Mouse (Mus musculus): ENCODE data around the gene Tbc1d13.
"Not testable (repeated sequence)": the region's sequence is repeated elsewhere in the genome, so short reads cannot be mapped to it uniquely, and the experiment has no call there.

Gene Tbc1d13

DNA sequence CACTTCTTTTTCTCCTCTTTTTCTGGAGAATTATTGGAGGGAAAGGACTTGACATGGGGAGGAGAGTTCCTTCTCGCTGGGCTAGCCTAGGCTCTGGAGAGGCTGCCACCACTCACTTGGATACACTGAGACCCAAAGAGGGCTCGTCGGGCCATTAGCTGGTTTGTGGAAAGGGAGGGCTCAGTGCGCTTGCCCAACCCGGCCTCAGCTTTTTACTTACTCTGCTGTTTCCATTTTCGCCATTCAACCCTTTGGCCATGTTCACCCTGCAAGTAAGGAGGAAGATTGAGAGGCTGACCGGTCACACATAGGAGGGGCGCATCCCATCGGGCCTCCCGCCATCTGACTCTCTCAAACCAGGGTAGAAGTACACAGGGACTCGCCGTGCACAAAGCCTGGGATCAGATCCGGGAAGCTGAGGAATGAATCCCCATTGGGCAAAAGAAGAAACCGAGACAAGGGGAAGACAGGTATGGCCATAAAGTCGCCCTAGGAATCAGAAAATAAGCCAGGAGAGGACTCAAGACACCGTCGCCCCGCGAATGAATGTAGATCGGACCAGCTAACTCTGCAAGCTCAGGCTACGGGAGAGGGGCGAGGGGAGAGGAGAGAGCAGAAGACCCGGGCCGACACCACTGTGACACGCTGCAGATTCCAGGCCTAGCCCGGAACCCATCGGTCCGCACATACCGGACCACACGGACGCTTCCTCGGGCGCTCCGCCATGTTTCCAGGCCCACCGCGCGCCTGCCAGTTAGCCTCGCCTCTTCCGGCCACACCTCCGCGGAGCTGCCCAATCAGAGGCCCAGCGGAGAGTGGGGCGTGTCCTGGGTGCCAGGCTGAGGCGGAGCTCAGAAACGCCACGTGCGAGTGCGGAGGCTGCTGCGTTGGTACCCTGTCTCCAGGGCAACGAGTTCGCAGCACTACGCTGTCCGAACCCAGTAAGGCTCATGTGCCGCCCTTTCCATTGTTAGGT lies 44.4 kb downstream of the Tbc1d13 start, which contains the start of gene Spout1:
TSS of gene Spout1 (minus strand) at position 760 of the 976 bp plus-strand sequence.
- peak; percentile 94 to 95 for DNase-seq (ENCODE audit: low spot score in 2 of 2)

- DNase-seq (ENCODE audit: low spot score in 2 of 2) = not testable (repeated sequence)
These were observed 45.2 kb downstream of the Tbc1d13 start for GRCm38 (mm10) chr2:30178711-30179110.

GRCm38 (mm10) chr2:30182424-30182823 lies 48.9 kb downstream of the Tbc1d13 start:
- no peak for DNase-seq (ENCODE audit: low spot score in 2 of 2)

GRCm38 (mm10) chr2:30183721-30184120 lies 50.2 kb downstream of the Tbc1d13 start:
- no peak for DNase-seq (ENCODE audit: low spot score in 2 of 2)

- DNase-seq (ENCODE audit: low spot score in 2 of 2) = no peak
These were observed 51.7 kb downstream of the Tbc1d13 start for GRCm38 (mm10) chr2:30185276-30185675.

DNA sequence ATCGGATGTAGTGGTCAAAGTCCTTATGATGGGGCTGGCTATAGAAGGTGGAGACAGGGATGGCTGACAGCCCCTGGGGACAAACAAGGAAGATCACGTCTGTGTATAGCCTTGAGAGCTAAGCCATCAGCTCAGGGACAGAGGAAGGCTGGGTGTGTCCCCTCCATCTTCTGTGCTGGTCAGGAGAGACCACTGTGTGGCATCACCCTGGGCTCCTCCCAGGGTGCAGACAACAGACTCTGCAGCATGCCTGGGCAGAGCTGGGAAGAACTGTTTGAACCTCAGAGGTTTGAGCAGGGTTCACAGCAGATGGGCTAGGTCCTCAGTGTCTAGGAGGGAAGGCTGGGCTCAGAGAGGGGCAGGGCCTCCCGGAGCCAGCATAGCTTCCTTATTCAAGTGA lies 52.1 kb downstream of the Tbc1d13 start:
- no peak for DNase-seq (ENCODE audit: low spot score in 2 of 2)

DNA sequence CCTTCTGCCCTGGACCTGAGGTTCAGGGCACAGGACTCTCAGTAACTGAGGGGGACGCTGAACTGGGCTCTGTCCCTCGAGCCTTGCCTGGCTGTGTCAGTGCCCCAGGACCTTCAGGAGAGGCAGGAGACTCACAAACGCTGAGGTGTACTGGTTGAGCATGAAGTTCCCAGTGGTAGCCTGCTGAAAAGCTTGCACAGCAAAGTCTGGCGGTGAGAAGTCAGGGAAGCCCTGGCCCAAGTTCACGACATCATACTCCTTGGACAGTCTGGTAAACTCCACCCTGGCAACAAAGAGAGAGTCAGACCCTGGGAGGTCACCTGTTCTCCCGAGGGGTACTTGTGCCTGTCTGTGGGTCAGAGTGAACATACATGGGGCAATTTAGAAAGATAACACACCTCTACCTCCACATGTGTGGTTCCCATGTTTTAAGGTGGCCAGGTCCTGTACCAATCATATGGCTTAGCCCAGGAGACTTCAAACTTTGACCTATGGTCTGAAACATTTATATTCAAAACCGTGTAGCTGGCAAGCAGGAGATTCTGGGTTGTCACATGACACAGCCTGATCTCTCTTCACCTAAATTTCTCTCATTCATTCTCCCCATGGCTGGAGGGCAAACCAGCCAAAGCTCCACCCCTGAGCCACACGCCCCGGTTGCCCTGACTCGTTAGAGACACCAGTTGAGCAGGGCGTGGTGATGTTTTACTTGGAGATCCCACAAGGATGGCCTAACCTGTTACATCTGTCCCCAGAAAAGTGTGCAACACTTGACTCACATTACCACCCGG lies 58.4 kb downstream of the Tbc1d13 start:
- DNase-seq (ENCODE audit: low spot score in 2 of 2) = no peak

DNA sequence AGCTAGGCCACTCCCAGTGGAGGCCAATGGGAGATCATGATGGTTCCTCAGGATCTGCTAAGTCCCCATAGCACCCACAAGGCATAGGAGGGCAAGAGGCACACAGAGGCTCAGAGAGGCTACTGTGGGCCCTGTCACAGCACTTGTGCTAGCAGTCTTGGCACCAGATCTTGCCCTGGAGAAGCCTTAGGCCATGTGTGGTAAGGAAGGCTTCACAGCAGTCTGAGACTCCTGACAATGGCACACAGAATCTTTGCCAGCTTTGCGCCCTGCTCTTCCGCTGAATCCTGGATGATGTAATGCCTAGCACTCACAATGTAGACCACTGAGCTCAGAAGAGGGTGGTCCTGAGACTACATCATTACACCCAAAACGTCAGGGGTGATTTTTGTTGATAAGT lies 61.1 kb downstream of the Tbc1d13 start:
- no peak for DNase-seq (ENCODE audit: low spot score in 2 of 2)

DNA sequence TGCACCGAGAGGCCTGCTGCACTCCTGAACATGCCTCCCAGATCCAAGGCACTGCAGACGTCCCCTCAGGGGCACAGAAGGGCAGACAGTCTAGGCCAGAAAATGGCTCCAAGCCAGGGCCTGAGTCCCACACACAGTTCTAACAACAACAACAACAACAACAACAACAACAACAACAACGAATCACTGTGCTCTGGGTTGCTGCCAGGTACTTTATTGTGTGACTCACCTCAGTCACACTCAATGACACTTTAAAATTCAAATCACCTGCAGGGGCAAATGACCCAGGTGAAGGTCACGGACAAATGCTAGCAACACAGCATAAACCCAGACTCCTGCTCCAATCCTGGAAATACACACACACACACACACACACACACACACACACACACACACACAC lies 64.5 kb downstream of the Tbc1d13 start:
- no peak for DNase-seq (ENCODE audit: low spot score in 2 of 2)

DNA sequence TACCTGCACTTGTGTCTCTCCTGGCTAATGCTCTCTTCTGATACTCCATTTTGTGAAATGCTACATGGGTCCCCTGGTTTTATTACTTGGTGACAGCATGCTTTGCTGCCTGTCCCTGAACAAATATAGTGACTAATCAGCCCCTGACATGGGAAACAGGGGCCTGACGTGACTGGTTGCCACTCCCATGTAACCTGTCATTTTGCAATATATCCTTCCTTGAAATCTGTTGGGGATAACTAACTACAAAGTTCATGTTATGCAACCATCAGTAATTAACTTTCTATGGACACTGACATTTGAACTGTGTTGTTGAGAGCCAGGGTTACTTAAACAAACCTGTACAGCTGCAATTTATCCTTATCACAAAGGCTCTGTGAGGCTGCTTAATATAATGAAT lies 66.4 kb downstream of the Tbc1d13 start:
- no peak for DNase-seq (ENCODE audit: low spot score in 2 of 2)

GRCm38 (mm10) chr2:30200388-30200925 lies 66.9 kb downstream of the Tbc1d13 start:
- DNase-seq (ENCODE audit: low spot score in 2 of 2) = no peak
